Mouse (Mus musculus) megakaryocyte, embryonic 14.5 days (primary cell): ENCODE measurements around the gene Aldh1a3.

Experiments used
- FLI1 ChIP-seq: IDR thresholded peaks from 2 replicates; pipeline ENCODE4 v1.6.1; 2012; ENCODE audit warnings: low read length, inconsistent platforms, mixed read lengths
- GATA1 ChIP-seq: IDR thresholded peaks from 3 replicates; pipeline ENCODE4 v1.6.1; 2012; ENCODE audit warnings: mixed read lengths, low read length, inconsistent platforms, borderline replicate concordance

DNA sequence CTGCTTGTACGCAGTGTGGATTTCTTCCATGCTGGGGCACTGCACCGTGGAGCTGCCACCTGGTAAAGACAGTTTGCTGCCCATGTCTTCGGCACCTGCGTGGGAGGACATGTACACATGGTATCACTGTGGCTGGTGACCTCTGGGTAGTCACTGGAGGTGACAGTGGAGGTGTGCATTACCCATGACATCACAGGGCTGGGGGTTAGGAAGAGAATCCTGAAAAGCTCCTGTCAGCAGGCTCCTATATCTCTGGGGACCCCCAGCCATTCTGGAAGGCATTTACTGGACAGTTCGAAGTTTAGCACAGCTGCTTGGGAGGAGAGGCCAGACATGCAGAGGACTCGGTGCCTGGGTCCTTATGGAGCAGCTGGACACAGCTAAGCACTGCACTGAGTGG lies 84.5 kb downstream of the Aldh1a3 start:
- TF ChIP-seq GATA1 (no peak), FLI1 (no peak)
